Mouse (Mus musculus): ENCODE data around the gene Siglece. TPM values are rescaled to one million over a fixed set of nuclear protein-coding genes. Genes with fewer than 3 reads are reported as not detected.
A peak's percentile ranks its signal among the peaks of the same experiment; 100 is the strongest.
"Not testable (repeated sequence)": the region's sequence is repeated elsewhere in the genome, so short reads cannot be mapped to it uniquely, and the experiment has no call there.

Gene Siglece
- 0.64 and 1.3 TPM in 2 replicates for polyA plus RNA-seq (2015; fragmentation: Nextera tagmentation; extraction: Ambion mirVana)

DNA sequence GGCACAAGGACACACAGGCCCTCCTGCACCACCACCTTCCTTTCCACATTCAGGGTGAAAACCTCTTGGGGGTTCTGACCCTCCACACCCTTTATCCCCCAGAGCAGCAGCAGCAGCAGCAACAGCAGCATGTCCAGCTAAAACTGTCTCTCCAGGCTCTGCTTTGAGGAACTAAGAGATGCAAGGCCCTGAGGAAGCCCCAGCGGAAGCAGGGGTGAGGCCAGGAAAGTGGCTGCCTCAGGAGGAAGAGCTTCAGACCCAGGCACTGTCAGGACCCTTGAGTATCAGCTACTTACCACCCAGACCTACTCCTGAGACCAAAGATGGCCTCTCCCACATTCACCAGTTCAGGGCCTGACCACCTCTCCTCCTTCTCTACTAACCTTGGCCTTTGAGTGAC is at the start of gene Siglece:
Siglece (minus strand) TSS at position 160 of the 400 bp plus-strand sequence.
- Histone ChIP-seq H3K27ac (ENCODE audit: low read length) (no peak within 1 kb of the TSS), H3K36me3 (ENCODE audit: insufficient read depth, low read length) (no peaks in the 10 kb centered on the region), H3K9ac (replicated peaks; ENCODE audit: low read length) (no peak within 1 kb of the TSS), H3K4me3 (ENCODE audit: low read length) (no peak within 1 kb of the TSS), H3K27me3 (ENCODE audit: insufficient read depth, low read length) (no peaks in the 10 kb centered on the region), H3K4me2 (replicated peaks; ENCODE audit: low read depth, low read length) (no peak within 1 kb of the TSS), H3K4me1 (ENCODE audit: insufficient read depth, low read length) (no peaks in the 10 kb centered on the region), H3K9me3 (ENCODE audit: low read length) (no peaks in the 10 kb centered on the region)
- 65% methylated on average over 1 of the region's 1 CpGs for WGBS
- no peak for ATAC-seq (ENCODE audit: low FRiP score, low TSS enrichment)

DNA sequence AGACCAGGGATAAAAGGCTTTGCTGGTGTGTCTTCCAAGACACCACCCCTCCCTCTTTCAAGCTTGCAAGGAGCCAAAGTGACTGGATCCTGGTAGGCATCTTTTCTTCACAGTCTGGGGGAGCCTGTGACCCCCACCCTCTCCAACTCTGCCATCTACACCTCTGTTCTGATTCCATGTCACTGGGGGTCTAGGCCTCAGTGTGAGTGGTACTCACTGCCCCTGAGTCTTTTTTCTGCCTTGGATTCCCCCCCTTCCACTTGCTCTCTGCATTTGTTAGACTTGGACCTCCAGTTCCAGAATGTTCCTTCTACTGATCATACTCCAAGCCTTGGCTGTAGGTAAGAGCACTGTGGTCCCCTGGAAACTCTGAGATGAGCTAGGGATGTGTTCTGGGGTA is 30.2 kb upstream of the Siglece start, which contains the start of gene Klk14:
Klk14 (plus strand) TSS at position 301 of the 400 bp plus-strand sequence.
- Histone ChIP-seq H3K9ac (replicated peaks; ENCODE audit: low read length) (no peak within 1 kb of the TSS), H3K4me3 (ENCODE audit: low read length) (no peak within 1 kb of the TSS), H3K27ac (ENCODE audit: low read length) (no peak within 1 kb of the TSS), H3K36me3 (ENCODE audit: insufficient read depth, low read length) (no peaks in the 10 kb centered on the region), H3K27me3 (ENCODE audit: insufficient read depth, low read length) (no peaks in the 10 kb centered on the region), H3K9me3 (ENCODE audit: low read length) (no peaks in the 10 kb centered on the region), H3K4me2 (replicated peaks; ENCODE audit: low read depth, low read length) (no peak within 1 kb of the TSS), H3K4me1 (ENCODE audit: insufficient read depth, low read length) (no peaks in the 10 kb centered on the region)
- no peak for ATAC-seq (ENCODE audit: low FRiP score, low TSS enrichment)

- Histone ChIP-seq H3K9me3 (ENCODE audit: low read length) (no peaks in the 10 kb centered on the region), H3K36me3 (ENCODE audit: insufficient read depth, low read length) (no peaks in the 10 kb centered on the region), H3K4me3 (ENCODE audit: low read length) (no peak overlapping the region), H3K27me3 (ENCODE audit: insufficient read depth, low read length) (no peaks in the 10 kb centered on the region), H3K4me1 (ENCODE audit: insufficient read depth, low read length) (no peaks in the 10 kb centered on the region), H3K27ac (ENCODE audit: low read length) (no peak overlapping the region), H3K4me2 (replicated peaks; ENCODE audit: low read depth, low read length) (no peak overlapping the region), H3K9ac (replicated peaks; ENCODE audit: low read length) (no peak overlapping the region)
- no peak for ATAC-seq (ENCODE audit: low FRiP score, low TSS enrichment)
- WGBS: 61% methylated on average over 7 of the region's 7 CpGs
These were observed 25.1 kb upstream of the Siglece start for GRCm38 (mm10) chr7:43685088-43685487.

DNA sequence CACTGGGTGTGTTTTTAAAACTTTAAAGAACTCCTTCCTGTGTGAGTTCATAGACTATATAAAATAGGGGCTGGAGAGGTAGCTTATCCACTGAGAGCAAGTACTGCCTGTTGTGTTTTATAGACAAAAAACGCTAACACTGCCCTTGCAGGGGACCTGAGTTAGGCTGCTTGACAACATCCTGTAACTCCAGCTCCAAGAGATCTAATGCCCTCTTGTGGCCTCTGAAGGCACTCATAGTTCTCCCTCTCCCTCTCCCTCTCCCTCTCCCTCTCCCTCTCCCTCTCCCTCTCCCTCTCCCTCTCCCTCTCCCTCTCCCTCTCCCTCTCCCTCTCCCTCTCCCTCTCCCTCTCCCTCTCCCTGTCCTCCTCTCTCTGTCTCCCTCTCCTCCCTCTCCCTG is 22.6 kb upstream of the Siglece start:
- not testable (repeated sequence) for ATAC-seq (ENCODE audit: low FRiP score, low TSS enrichment); H3K9ac ChIP-seq (replicated peaks; ENCODE audit: low read length); H3K4me3 ChIP-seq (ENCODE audit: low read length); H3K4me2 ChIP-seq (replicated peaks; ENCODE audit: low read depth, low read length); H3K36me3 ChIP-seq (ENCODE audit: insufficient read depth, low read length); H3K4me1 ChIP-seq (ENCODE audit: insufficient read depth, low read length); H3K9me3 ChIP-seq (ENCODE audit: low read length); H3K27ac ChIP-seq (ENCODE audit: low read length); H3K27me3 ChIP-seq (ENCODE audit: insufficient read depth, low read length)
- 6% methylated on average over 1 of the region's 1 CpGs for WGBS

- Histone ChIP-seq H3K36me3 (ENCODE audit: insufficient read depth, low read length) (peaks cover 25% of the 10 kb centered on the region), H3K4me2 (replicated peaks; ENCODE audit: low read depth, low read length) (no peak overlapping the region), H3K9ac (replicated peaks; ENCODE audit: low read length) (no peak overlapping the region), H3K27me3 (ENCODE audit: insufficient read depth, low read length) (no peaks in the 10 kb centered on the region), H3K27ac (ENCODE audit: low read length) (no peak overlapping the region), H3K4me3 (ENCODE audit: low read length) (no peak overlapping the region), H3K4me1 (ENCODE audit: insufficient read depth, low read length) (no peaks in the 10 kb centered on the region), H3K9me3 (ENCODE audit: low read length) (0 out of 2 replicates have a peak, but pooled peaks cover 5% of the 10 kb centered on the region)
- WGBS: 21% methylated on average over 5 of the region's 5 CpGs
- ATAC-seq (ENCODE audit: low FRiP score, low TSS enrichment): peak; percentile 46
These were observed 21.0 kb upstream of the Siglece start for GRCm38 (mm10) chr7:43680960-43681359.

DNA sequence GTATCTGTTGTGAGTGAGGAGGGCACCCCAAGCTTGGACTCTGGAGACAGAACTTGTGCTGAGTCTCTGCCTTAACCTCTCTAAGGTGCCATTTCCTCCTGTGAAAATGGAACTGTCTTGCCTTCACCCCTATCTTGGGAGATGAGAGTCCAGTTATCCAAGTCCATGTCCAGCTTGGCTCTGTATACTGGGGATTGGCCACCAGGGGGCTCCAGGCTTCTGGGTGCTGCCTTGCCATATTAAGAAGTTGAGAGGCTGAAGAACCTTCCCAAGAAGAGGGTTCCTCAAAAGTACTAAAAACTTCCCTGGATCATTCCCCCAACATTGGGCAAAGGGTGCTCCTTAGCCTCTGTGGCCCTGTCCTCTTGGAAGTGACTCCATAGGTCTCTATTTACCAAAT is 18.6 kb upstream of the Siglece start:
- H3K4me1 ChIP-seq (ENCODE audit: insufficient read depth, low read length): no peaks in the 10 kb centered on the region
- H3K36me3 ChIP-seq (ENCODE audit: insufficient read depth, low read length): peaks cover 47% of the 10 kb centered on the region
- H3K9ac ChIP-seq (replicated peaks; ENCODE audit: low read length): no peak overlapping the region
- no peaks in the 10 kb centered on the region for H3K27me3 ChIP-seq (ENCODE audit: insufficient read depth, low read length)
- no peak overlapping the region for H3K4me2 ChIP-seq (replicated peaks; ENCODE audit: low read depth, low read length)
- 0 out of 2 replicates have a peak, but pooled peaks cover 5% of the 10 kb centered on the region for H3K9me3 ChIP-seq (ENCODE audit: low read length)
- no peak overlapping the region for H3K4me3 ChIP-seq (ENCODE audit: low read length)
- ATAC-seq (ENCODE audit: low FRiP score, low TSS enrichment): no peak
- H3K27ac ChIP-seq (ENCODE audit: low read length): no peak overlapping the region

- Histone ChIP-seq H3K4me3 (ENCODE audit: low read length) (no peak overlapping the region), H3K27ac (ENCODE audit: low read length) (no peak overlapping the region), H3K36me3 (ENCODE audit: insufficient read depth, low read length) (peaks cover 47% of the 10 kb centered on the region), H3K9ac (replicated peaks; ENCODE audit: low read length) (no peak overlapping the region), H3K27me3 (ENCODE audit: insufficient read depth, low read length) (no peaks in the 10 kb centered on the region), H3K4me2 (replicated peaks; ENCODE audit: low read depth, low read length) (no peak overlapping the region), H3K4me1 (ENCODE audit: insufficient read depth, low read length) (peaks cover 8% of the 10 kb centered on the region), H3K9me3 (ENCODE audit: low read length) (0 out of 2 replicates have a peak, but pooled peaks cover 5% of the 10 kb centered on the region)
- WGBS: 96% methylated on average over 24 of the region's 32 CpGs
- no peak for ATAC-seq (ENCODE audit: low FRiP score, low TSS enrichment)
These were observed 15.1 kb upstream of the Siglece start for GRCm38 (mm10) chr7:43675091-43675490.

- ATAC-seq (ENCODE audit: low FRiP score, low TSS enrichment): peak; percentile 4; the same call in 1 of the 2 replicates
- peak overlapping the region; percentile 84 for H3K4me2 ChIP-seq (replicated peaks; ENCODE audit: low read depth, low read length)
- H3K9me3 ChIP-seq (ENCODE audit: low read length): 0 out of 2 replicates have a peak, but pooled peaks cover 5% of the 10 kb centered on the region
These were observed 12.8 kb upstream of the Siglece start for GRCm38 (mm10) chr7:43672581-43673260.

DNA sequence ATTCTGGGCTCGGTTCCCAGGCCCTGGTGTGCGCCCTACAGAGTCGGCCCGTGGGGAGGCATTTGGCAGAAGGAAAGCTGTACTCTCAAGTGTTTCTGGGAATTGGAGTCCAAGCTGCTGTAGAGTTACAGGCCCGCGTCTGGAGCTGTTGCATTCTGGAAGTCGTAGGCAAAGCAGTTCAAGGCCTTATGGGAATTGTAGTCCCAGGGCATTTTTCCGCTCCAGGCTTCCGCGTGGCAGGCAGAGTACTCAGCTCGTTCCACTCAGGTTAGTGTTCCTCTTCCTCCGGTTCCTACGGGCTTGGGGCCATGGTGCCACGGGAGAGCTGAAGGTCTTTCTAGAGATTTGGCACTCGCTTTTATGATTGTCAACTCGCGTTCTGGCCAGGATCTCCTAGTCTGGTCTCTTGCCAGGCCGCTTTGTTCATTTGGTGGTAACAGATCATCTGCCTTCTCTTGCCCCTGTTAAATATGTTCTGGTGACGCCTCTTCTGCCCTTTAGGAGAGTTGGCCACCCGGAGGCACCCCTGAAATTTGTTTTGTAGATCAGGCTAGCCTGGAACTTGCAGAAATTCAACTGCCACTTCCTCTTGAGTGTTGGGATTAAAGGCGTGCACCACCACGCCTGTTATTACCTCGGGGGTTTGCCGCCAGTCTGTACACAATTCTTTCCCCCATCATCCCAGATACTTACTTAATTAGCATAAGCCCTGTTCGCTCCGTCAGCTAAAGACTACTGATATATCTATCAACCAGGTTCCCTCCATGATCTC is 12.0 kb upstream of the Siglece start, which contains the start of gene Ctu1:
Ctu1 (plus strand) TSS at position 208 of the 772 bp plus-strand sequence.
- ATAC-seq (ENCODE audit: low FRiP score, low TSS enrichment): peak; percentile 96

More at GRCm38 (mm10) chr7:43672581-43673260, 12.8 kb upstream of the Siglece start:
- 4% methylated on average over 10 of the region's 10 CpGs for WGBS
- Histone ChIP-seq H3K27ac (ENCODE audit: low read length) (peak overlapping the region; percentile 71), H3K27me3 (ENCODE audit: insufficient read depth, low read length) (no peaks in the 10 kb centered on the region), H3K36me3 (ENCODE audit: insufficient read depth, low read length) (peaks cover 40% of the 10 kb centered on the region), H3K9ac (replicated peaks; ENCODE audit: low read length) (peak overlapping the region; percentile 76), H3K4me3 (ENCODE audit: low read length) (peak overlapping the region; percentile 67), H3K4me1 (ENCODE audit: insufficient read depth, low read length) (peaks cover 8% of the 10 kb centered on the region)

More for the DNA sequence above, 12.0 kb upstream of the Siglece start, which contains the start of gene Ctu1:
- Histone ChIP-seq H3K4me2 (replicated peaks; ENCODE audit: low read depth, low read length) (peak within 1 kb of the TSS; percentile 84), H3K36me3 (ENCODE audit: insufficient read depth, low read length) (peaks cover 32% of the 10 kb centered on the region), H3K4me1 (ENCODE audit: insufficient read depth, low read length) (peaks cover 8% of the 10 kb centered on the region), H3K9ac (replicated peaks; ENCODE audit: low read length) (peak within 1 kb of the TSS; percentile 76), H3K9me3 (ENCODE audit: low read length) (0 out of 2 replicates have a peak, but pooled peaks cover 5% of the 10 kb centered on the region), H3K4me3 (ENCODE audit: low read length) (peak within 1 kb of the TSS; percentile 67), H3K27ac (ENCODE audit: low read length) (peak within 1 kb of the TSS; percentile 71), H3K27me3 (ENCODE audit: insufficient read depth, low read length) (no peaks in the 10 kb centered on the region)
- WGBS: under 1% methylated on average over 26 of the region's 26 CpGs

All from kidney, embryonic 16.5 days (tissue).